Mouse (Mus musculus) T-helper 17 cell (primary cell): ENCODE data around the gene Scube2.

Experiments
- in situ Hi-C, 2 experiments: fragments of 300-600 bp; cut with MboI, MseI; formaldehyde crosslinking; loops; 1 replicate in 1 of 2; 2 replicates in 1 of 2; pipeline ENCODE4 v1.15.1; 2025; ENCODE audit warnings: high pct_unique_total_duplicates in 2 of 2

Scube2 gene

DNA sequence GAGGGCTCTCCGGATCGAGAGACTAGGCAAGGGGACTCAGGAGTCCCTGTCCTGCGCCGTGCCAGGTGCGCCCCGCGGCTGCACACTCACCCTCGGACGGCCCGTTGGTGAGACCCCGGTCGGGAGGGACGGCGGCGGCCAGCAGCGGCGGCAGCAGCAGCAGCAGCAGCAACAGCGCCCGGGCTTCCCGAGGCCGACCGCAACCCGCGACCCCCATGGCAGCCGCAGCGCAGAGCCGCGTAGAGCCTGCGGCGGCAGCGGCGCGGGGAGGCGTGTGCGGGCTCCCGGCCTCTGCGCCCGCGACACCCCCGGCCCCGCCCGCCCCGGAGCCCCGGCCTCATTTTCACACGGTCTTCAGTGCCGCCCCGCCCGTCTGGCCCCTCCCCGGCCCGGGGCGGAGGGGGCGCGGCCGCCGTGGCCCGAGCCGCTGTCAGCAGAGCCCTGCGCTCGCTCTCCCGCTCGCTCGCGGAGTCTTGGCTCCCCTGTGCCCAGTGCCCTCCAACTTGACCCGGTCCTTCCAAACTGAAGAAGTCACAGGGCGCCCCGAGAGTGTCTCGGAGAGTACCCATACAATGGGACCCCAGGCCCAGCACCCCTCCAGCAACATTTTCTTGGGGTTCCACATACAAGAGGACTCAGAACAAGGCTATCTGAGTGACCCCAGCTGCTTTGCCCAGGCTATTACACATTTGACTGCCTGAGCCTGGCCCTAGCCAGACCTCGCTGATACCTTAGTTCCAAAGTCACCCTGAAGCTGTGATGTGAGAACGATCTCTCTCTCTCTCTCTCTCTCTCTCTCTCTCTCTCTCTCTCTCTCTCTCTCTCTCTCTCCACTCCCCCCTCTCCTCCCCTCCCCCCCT, at the start of gene Scube2:
Scube2 (minus strand) TSS at position 310 of the 860 bp plus-strand sequence.
- in situ Hi-C loops, result no loop called here

DNA sequence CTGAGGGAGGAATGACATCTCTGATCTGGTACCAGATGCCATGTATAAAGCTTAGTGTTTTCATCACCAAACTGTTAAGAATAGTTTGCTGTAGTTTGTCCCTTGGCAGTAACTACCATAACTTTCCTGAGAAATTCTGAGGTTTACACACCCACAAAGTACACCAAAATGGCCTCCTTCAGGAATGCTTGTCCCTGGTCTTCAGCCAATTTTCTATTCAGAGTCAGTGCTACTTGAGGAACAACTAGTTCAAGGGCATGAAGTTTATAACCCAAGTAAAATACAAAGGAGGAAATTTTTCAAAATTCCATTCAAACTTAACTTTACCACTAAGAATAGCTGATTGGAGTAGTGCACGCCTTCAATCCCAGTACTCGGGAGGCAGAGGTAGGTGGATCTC, 40.7 kb upstream of the Scube2 start:
- in situ Hi-C loops, result no loop called here

- in situ Hi-C loops, result no loop called here
Measured at GRCm38 (mm10) chr7:109900921-109901320, 35.4 kb upstream of the Scube2 start.

DNA sequence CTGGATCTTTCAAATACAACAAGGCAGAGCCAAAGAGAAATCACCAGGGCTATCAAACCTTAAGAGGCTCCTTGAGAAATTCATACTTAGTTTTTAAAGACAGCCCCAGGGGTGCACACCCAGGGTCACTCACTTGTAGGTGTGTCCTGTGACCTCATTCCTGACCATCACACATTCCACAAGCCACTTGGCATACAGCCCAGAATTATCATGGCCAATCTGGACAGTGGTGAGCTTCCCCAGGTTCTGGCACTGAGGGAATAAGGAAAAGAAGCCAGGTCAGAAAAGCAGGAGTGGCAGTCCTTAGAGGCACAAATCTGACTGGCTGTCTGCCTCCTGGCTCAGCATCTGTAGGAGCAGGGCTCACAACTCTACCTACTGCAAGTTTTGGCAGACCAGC, 33.4 kb upstream of the Scube2 start:
- in situ Hi-C loops, result no loop called here

DNA sequence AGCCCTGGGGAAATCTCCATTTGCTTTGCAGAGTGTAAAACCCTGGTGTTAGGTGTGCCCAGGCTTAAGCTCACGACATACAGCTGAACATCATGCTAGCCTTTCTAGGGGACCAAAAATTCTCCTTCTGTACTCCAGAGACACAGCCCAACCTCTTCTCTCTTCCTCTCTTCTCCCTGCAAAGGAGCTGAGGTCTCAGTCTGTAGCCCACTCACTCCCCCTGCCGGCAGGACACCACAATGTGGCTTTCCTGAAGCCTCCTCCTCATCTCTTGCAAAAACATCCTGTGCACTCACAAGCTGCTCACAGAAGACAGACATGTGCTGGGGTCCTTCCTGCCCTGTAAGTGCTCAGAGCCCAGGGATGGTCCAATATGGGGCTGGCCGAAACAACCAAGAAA, 27.1 kb upstream of the Scube2 start:
- in situ Hi-C loops, result loop anchor here in 1 of 2 experiments (5.0 kb wide), 1 partner anchor 100 kb away; no protein-coding TSS in a partner anchor

GRCm38 (mm10) chr7:109891786-109892185, 26.3 kb upstream of the Scube2 start:
- in situ Hi-C loops, result loop anchor here in 1 of 2 experiments (5.0 kb wide), 1 partner anchor 99 kb away; no protein-coding TSS in a partner anchor

GRCm38 (mm10) chr7:109890256-109890655, 24.8 kb upstream of the Scube2 start:
- in situ Hi-C loops, result loop anchor here in 1 of 2 experiments (5.0 kb wide), 1 partner anchor 98 kb away; no protein-coding TSS in a partner anchor

DNA sequence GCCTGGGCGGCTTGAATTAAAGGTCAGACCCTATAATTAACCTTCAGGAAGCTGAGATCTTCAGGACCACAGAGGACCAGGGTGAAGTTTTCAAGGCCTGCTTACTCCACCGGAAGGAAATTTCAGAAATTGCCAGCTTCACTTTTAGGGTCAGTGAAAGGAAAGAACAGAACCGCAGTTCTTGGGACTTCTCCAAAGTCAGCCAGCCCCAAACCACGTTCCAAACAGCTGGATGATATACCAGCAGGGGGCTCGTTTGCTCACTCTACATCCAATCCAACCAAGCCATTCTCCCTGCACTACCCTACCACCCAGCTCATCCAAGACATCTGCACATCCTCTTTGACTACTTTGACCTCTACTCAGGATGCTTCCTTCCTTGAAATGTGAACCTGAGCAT, 23.8 kb upstream of the Scube2 start:
- in situ Hi-C loops, result no loop called here

DNA sequence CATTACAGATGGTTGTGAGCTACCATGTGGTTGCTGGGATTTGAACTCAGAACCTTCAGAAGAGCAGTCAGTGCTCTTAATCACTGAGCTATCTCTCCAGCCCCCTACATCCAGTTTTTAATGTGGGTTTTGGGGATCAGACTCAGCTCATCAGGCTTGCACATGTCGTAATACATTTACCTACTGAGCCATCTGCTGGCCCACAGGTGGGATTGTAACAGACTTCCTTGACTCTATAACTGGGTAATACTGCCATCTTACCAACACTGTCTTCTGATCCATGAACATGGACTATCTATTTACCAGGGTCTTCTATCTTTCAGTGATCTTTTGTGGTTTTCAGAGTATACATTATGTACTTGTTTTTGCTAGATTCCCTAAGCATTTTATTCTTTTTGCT, 20.8 kb upstream of the Scube2 start:
- in situ Hi-C loops, result no loop called here

GRCm38 (mm10) chr7:109882574-109882973, 17.1 kb upstream of the Scube2 start:
- in situ Hi-C loops, result no loop called here

DNA sequence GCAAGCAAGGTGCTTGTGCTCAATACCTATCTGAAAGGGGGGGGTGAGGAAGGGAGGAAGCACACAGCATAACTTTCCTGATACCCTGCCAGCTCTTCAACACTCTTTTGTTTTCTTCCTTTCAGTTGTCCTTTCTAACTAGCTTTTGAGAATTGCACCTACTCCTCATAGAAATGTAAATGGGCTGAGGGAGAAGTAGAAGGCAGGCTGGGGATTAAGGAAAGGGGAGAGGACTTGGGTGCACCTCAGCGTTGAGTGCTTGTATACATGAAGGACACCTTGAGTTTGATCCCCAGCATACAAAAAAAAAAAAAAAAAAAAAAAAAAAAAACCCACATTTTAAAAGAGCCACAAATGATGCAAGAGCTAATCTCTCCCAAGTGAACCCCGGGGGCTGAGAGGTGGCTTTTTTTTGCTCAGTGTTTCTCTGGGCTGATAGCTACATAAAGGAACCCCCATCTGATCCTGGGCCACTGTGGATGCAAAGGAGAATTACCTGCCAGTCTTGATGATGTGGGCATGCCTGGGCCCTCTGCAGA, 16.2 kb upstream of the Scube2 start:
- in situ Hi-C loops, result no loop called here

DNA sequence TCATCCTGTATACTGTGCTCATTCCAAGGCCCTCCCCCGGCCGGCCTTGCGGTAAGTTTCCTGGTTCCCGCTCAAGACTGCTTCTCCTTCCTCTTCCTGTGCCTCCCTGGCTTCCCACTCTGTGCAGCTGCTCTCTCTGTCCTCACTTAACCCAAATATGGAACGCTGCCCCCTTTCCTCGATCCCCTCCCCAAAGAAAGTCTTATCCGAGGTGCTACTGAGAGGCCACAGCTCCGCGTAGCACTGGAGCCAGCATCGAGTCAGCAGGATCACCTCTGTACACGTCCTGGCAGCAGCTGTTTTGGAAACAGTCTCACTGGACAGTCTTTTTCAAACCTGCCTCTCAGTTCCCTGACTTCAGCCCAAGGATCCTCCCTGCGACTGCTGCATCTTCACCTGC, 13.7 kb upstream of the Scube2 start:
- in situ Hi-C loops, result no loop called here

- in situ Hi-C loops, result no loop called here
Measured at GRCm38 (mm10) chr7:109876085-109876484, 10.6 kb upstream of the Scube2 start.

- in situ Hi-C loops, result no loop called here
Measured at GRCm38 (mm10) chr7:109875598-109875997, 10.1 kb upstream of the Scube2 start.

DNA sequence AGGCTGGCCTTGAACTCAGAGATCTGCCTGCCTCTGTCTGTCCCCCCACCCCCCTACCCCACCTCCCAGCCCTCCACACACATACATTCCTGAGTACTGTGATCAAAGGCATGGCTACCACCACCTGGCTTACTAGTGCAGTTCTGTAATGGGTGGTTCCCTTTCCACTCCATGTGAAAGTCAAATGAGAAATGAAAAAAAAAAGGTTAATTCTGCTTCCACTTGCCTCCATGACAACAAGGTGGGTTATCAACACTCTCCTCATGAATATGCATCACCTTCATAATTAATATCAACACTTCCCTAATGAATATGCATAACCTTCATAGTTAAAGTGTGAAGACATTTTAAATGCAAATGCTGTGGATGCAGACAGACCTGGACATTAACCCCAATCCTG, 9.6 kb upstream of the Scube2 start:
- in situ Hi-C loops, result no loop called here

DNA sequence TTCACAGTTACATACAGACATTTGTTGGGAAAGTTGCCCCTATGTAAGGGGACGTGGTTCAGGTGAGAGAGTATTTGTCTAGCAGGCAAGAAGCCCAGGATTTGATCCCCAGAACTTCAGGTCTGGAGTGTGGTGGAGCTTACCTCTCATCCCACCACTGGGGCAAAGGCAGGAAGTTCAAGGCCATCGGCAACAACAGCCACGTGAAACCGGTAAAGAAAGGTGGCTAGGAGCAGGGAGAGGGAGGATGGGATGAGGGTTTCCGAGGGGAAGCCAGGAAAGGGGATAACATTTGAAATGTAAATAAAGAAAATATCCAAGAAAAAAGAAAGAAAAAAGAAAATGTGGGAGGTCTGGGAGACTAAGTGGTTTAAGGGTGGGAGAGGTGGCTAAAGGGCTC, 7.7 kb upstream of the Scube2 start:
- in situ Hi-C loops, result no loop called here

DNA sequence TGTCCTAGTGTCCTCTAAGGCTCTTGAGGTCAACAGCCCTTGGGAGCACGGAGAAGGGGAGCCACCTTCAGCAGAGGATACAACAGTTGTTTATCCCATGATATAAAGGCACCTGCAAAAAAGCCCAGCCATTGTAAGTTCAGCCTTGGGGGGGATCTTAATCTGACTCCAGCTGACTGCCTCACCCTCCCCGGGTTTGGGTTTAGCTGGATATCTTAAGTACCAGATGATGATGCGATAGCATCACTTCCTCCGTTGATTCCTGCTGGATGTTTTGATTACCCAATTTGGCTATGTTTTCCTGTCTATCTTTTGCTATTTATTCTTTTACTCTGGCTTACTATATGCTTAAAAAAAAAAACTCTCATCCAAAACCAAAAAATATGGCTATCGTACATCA, 5.8 kb upstream of the Scube2 start:
- in situ Hi-C loops, result no loop called here

DNA sequence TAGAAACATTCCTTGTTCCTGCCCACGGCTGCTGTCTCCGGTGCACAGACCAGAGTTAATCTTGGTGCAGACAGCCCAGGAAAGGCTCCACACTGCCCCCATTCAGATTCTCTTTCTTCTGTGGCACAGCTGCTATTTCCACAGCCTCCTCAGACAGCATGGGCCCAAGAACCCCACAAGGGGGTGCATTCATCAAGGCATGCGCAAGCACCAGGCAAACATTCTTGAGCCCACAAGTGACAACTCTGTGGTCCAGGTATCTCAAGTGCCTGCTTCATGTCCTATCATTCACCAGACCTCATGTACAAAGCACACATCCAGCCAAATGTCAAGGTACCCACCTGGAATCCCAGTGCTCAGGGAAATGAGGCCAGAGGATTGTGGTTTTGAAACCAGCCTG, 3.0 kb upstream of the Scube2 start:
- in situ Hi-C loops, result no loop called here

DNA sequence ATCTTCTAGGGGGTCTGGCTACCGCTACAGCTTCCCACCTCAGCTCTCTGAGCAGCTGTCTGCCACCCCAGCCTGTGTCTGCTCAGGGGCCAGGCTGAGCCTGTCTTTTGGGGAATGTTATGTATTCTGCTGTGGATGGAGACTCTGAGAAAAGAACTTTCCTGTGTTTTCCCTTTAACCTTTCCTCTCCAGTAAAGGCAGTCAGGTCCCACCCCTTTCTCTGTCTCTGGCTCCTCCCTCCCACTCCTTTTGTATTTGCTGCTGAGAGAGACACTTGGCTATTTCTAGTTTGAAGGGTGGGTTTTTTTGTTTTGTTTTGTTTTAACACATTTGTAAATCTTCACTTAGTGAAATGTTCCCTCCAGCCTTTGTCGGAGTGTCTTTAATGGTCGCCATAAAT, 1.2 kb upstream of the Scube2 start:
- in situ Hi-C loops, result no loop called here

DNA sequence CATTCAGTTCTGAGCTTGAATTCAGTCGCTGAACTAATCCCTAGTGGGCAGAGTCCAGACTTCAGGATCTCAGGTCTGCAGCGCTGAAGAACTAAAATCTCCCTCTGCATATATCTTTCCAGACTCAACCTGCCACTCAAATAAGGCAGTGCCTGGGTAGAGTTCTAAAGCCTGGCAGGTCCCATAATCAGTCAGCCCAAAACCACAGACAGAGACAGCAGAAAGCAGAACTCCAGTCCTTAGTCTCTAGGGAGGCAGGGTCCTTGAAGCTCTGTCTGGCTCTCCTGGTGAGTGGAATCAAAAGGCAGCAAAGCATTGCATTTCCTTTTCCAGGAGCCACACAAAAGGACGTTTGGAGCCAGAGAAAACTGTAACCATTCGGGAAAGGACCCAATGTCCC, 1.9 kb downstream of the Scube2 start:
- in situ Hi-C loops, result no loop called here

DNA sequence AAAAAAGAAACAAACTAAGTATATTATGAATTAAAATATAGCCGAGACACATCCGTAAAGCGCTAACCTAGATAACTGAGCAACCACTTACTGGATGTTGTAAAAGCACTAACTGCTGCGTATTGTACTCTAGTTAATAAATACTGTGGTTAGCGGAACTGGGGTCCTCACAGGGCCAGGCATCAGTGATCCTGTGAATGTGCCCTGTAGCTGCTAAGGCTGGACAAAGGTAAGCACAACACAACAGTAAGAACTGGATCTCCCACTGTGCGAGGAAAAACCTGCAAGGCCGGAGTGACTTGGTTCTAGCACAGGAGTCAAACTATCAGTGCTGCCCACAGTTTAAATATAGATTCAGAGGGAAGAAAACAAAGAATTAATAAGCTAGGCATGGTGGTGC, 5.3 kb downstream of the Scube2 start:
- in situ Hi-C loops, result no loop called here

DNA sequence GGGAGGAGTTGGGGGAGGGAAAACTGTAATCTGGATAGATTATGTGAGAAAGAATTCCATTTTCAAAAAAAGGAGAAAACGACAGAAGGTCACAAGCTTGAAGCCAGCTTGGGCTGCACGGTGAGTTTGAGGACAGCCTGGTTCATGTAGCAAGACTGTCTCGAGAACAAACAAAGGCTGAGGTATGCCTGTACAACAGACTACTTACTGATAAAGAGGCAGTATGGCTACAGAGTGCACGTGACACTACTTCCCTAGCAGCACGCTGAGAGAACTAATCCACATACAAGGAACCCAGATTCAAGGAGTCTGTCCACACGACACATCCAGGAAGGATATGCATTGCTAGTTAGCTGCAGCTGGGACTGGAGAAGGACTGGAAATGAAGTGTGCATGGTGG, 6.1 kb downstream of the Scube2 start:
- in situ Hi-C loops, result no loop called here

DNA sequence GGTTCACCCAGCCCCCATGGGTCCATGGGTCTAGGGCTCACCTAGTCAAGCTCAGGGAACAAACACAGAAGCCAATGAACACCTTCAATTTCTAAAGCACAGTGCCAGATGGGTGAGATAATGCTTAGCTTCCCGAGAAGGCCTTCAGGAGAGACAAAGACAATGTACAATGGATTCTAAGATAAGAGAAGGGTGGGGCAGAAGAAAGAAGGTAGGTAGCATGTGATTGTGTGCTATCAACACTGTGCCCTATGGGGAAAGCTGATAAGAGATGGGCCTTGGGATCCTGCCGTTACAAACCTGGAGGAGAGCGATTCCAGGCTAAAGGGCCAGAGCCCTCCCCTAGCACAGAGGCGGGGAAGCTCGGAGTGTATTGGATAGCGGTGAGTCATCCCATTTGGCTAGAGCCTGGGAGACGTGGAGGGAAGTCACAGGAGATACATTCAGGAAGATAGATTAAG, 12.7 kb downstream of the Scube2 start:
- in situ Hi-C loops, result no loop called here
